Mouse (Mus musculus) cortical plate, adult 2 months (tissue): Measurements from ENCODE around the gene Art5.

ENCODE experiments used
- CTCF ChIP-seq: fragments of 200-500 bp; IDR thresholded peaks from 2 replicates; pipeline ENCODE4 v1.5.1; 2011; ENCODE audit warnings: mild to moderate bottlenecking, control low read depth, low read length; ENCODE audit not compliant: insufficient read depth; ENCODE audit errors: extremely low read depth
- POLR2A ChIP-seq: fragments of 200-500 bp; IDR thresholded peaks from 2 replicates; pipeline ENCODE4 v1.6.1; 2011; ENCODE audit warnings: mild to moderate bottlenecking, low read length, control low read depth; ENCODE audit not compliant: insufficient read depth; ENCODE audit errors: extremely low read depth

GRCm38 (mm10) chr7:102113151-102113729 lies 4.0 kb upstream of the Art5 start:
- TF ChIP-seq CTCF: no peak
- no peak for TF ChIP-seq POLR2A
